Comparison of ENCODE assay signal across 9 mouse cellular contexts in the genomic region with DNA sequence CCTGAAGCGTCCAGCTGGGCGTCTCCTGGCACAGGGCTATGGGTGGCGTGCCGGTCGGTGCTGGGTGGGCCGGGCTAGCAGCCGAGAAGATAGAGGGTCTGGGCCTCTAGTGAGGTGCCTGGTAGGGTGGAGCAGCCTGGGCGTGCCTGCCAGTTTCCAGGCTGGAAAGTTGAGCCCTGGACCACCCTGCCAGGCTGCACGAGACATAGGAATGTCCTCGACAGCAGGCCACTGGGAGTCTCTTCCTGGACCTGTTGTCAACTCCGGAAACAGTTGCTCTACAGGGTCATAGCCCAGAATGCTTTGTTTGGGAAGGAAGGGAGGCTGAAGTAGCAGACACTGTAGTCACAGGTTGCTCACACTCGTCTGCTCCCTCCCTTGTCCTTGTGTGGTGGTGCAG. TPM values are rescaled to one million over a fixed set of nuclear protein-coding genes. Genes with fewer than 3 reads are reported as not detected.
DNase-seq lines count a peak whose midpoint lies in the region; ATAC-seq and TF ChIP-seq lines count a peak whose summit lies in the region.
"Had no signal": no experiment of that assay in that cellular context is flagged by ENCODE, and none has a peak within 500 bp of the region (broad histone marks: within the 10 kb centered on the region; RNA-seq: fewer than 3 reads in every experiment).

No protein-coding gene starts in this region.

- no peaks in the 10 kb centered on the region for H3K9me3 ChIP-seq in forebrain, embryonic 11.5 days (ENCODE audit: control insufficient read depth, low read length)
- H3K9me3 ChIP-seq in forebrain, embryonic 16.5 days (ENCODE audit: control insufficient read depth, low read length): no peaks in the 10 kb centered on the region
- H3K9me3 ChIP-seq in heart, embryonic 16.5 days (replicated peaks; ENCODE audit: control insufficient read depth, low read length): no peaks in the 10 kb centered on the region
- H3K9me3 ChIP-seq: limb, embryonic 13.5 days had no signal

- 0 out of 2 replicates have a peak overlapping the region, but pooled peaks have one; percentile 18 for H3K27ac ChIP-seq in forebrain, embryonic 11.5 days (ENCODE audit: low read depth, low read length)
- no peak overlapping the region for H3K27ac ChIP-seq in forebrain, embryonic 16.5 days (ENCODE audit: low read length)
- H3K27ac ChIP-seq in layer of hippocampus, adult 2 months: peak overlapping the region; percentile 18; the same call in 1 of the 2 replicates
- peak overlapping the region; percentile 84 for H3K27ac ChIP-seq in heart, embryonic 16.5 days (ENCODE audit: low read length)
- H3K27ac ChIP-seq: limb, embryonic 13.5 days had no signal

- H3K9ac ChIP-seq in forebrain, embryonic 11.5 days (ENCODE audit: low read length): no peak overlapping the region; the same call in 1 of the 2 replicates
- no peak overlapping the region for H3K9ac ChIP-seq in forebrain, embryonic 16.5 days (replicated peaks; ENCODE audit: low read depth, low read length)
- H3K9ac ChIP-seq in heart, embryonic 16.5 days (ENCODE audit: low read length): no peak overlapping the region
- H3K9ac ChIP-seq: limb, embryonic 13.5 days had no signal

- no peak for DNase-seq in forebrain, embryonic 11.5 days (ENCODE audit: low spot score)
- DNase-seq in layer of hippocampus, adult 2 months (ENCODE audit: low spot score in 2 of 2): no peak
- DNase-seq in layer of hippocampus, postnatal 25 days (ENCODE audit: extremely low spot score in 1 of 2, low spot score in 1 of 2): no peak
- peak; percentile 45 to 69 for DNase-seq in lung, postnatal 4 days
- no peak for DNase-seq in cerebellum, adult 18-20 months
- DNase-seq in frontal cortex, postnatal 25 days (ENCODE audit: low spot score in 2 of 2): no peak

- no peak overlapping the region for H3K4me2 ChIP-seq in forebrain, embryonic 11.5 days (ENCODE audit: low read depth, low read length, severe bottlenecking)
- no peak overlapping the region for H3K4me2 ChIP-seq in forebrain, embryonic 16.5 days (ENCODE audit: low read length)
- H3K4me2 ChIP-seq in heart, embryonic 16.5 days (ENCODE audit: low read depth, low read length): no peak overlapping the region
- H3K4me2 ChIP-seq: limb, embryonic 13.5 days had no signal

- TF ChIP-seq CTCF in layer of hippocampus, adult 2 months (conservative IDR thresholded peaks at IDR 0.05): no peak

- H3K27me3 ChIP-seq in forebrain, embryonic 11.5 days (ENCODE audit: control insufficient read depth, insufficient read depth, low read length): no peaks in the 10 kb centered on the region
- H3K27me3 ChIP-seq in forebrain, embryonic 16.5 days (replicated peaks; ENCODE audit: control insufficient read depth, insufficient read depth, low read length): no peaks in the 10 kb centered on the region
- H3K27me3 ChIP-seq in heart, embryonic 16.5 days (ENCODE audit: control insufficient read depth, insufficient read depth, low read length): peaks cover 3% of the 10 kb centered on the region; the same call in 1 of the 2 replicates
- H3K27me3 ChIP-seq: limb, embryonic 13.5 days had no signal

- H3K4me1 ChIP-seq in forebrain, embryonic 11.5 days (replicated peaks; ENCODE audit: control insufficient read depth, insufficient read depth, low read length): peaks cover 39% of the 10 kb centered on the region
- H3K4me1 ChIP-seq in forebrain, embryonic 16.5 days (replicated peaks; ENCODE audit: control insufficient read depth, insufficient read depth, low read length): peaks cover 86% of the 10 kb centered on the region
- peaks cover 21% of the 10 kb centered on the region for H3K4me1 ChIP-seq in heart, embryonic 16.5 days (ENCODE audit: control insufficient read depth, insufficient read depth, low read length)

- H3K4me3 ChIP-seq in forebrain, embryonic 11.5 days (ENCODE audit: low read depth, low read length): no peak overlapping the region
- H3K4me3 ChIP-seq in forebrain, embryonic 16.5 days (replicated peaks; ENCODE audit: low read length): no peak overlapping the region
- no peak overlapping the region for H3K4me3 ChIP-seq in layer of hippocampus, adult 2 months
- H3K4me3 ChIP-seq in heart, embryonic 16.5 days (ENCODE audit: low read length): no peak overlapping the region
- H3K4me3 ChIP-seq: limb, embryonic 13.5 days had no signal

- WGBS in forebrain, embryonic 11.5 days: 87% methylated on average over 12 of the region's 12 CpGs
- 73% methylated on average over 12 of the region's 12 CpGs for WGBS in forebrain, embryonic 16.5 days
- 72% methylated on average over 12 of the region's 12 CpGs for WGBS in heart, embryonic 16.5 days

- ATAC-seq in forebrain, embryonic 11.5 days (replicated peaks; ENCODE audit: low FRiP score): no peak
- no peak for ATAC-seq in forebrain, embryonic 16.5 days
- 0 out of 2 replicates have a peak, but pooled peaks have one; percentile 20 for ATAC-seq in heart, embryonic 16.5 days (replicated peaks; ENCODE audit: extremely low read depth, insufficient read depth, low FRiP score)

- H3K36me3 ChIP-seq in forebrain, embryonic 11.5 days (ENCODE audit: control insufficient read depth, insufficient read depth, low read length): no peaks in the 10 kb centered on the region; the same call in 1 of the 2 replicates
- 0 out of 2 replicates have a peak, but pooled peaks cover 3% of the 10 kb centered on the region for H3K36me3 ChIP-seq in forebrain, embryonic 16.5 days (ENCODE audit: control insufficient read depth, insufficient read depth)
- H3K36me3 ChIP-seq in heart, embryonic 16.5 days (ENCODE audit: control insufficient read depth, insufficient read depth): no peaks in the 10 kb centered on the region

RNA-seq across cellular contexts. Expression of a gene that starts 7.6 kb away (rescaled TPM):
- 6.4 and 7.1 TPM in 2 replicates for polyA plus RNA-seq in forebrain, embryonic 11.5 days (2014; fragmentation: Nextera tagmentation; extraction: Ambion mirVana)
- 17.3 and 21.2 TPM in 2 replicates for polyA plus RNA-seq in forebrain, embryonic 16.5 days (2015; fragmentation: Nextera tagmentation; extraction: Ambion mirVana)
- total RNA-seq in layer of hippocampus, adult 2 months (2021): 1 to 10 TPM; 5.0 to 5.8 TPM
- 1 to 10 TPM; 5.2 to 6.6 TPM for total RNA-seq in layer of hippocampus, postnatal 25 days (2021)
- polyA plus RNA-seq in heart, embryonic 16.5 days (2015; fragmentation: Nextera tagmentation; extraction: Ambion mirVana): 2.1 and 2.8 TPM in 2 replicates

RNA-seq across cellular contexts. Expression of a gene that starts 47.1 kb away (rescaled TPM):
- polyA plus RNA-seq in forebrain, embryonic 11.5 days (2014; fragmentation: Nextera tagmentation; extraction: Ambion mirVana): 0.29 and 1.1 TPM in 2 replicates
- polyA plus RNA-seq in forebrain, embryonic 16.5 days (2015; fragmentation: Nextera tagmentation; extraction: Ambion mirVana): 0.37 and 0.75 TPM in 2 replicates
- 1 to 10 TPM; 1.4 to 3.4 TPM for total RNA-seq in layer of hippocampus, adult 2 months (2021)
- 1 to 10 TPM; 1.4 to 3.5 TPM for total RNA-seq in layer of hippocampus, postnatal 25 days (2021)
- polyA plus RNA-seq in heart, embryonic 16.5 days (2015; fragmentation: Nextera tagmentation; extraction: Ambion mirVana): 0.59 and 0.65 TPM in 2 replicates

Comparison
In these comparisons a context has a peak if more than half of its experiments do, and no peak if none do; other contexts are left out.
1. DNase-seq: peak in lung, postnatal 4 days (2 of 2); none in forebrain, embryonic 11.5 days (single experiment), layer of hippocampus, adult 2 months (0 of 2), layer of hippocampus, postnatal 25 days (0 of 2), cerebellum, adult 18-20 months (0 of 2) and frontal cortex, postnatal 25 days (0 of 2).